11 mouse cellular contexts compared by ENCODE assay signal in genomic region chr11:98838512-98838911, GRCm38 (mm10). TPM values are rescaled to one million over a fixed set of nuclear protein-coding genes. Genes with fewer than 3 reads are reported as not detected.
A peak's percentile ranks its signal among the peaks of the same experiment; 100 is the strongest.
DNase-seq lines count a peak whose midpoint lies in the region; ATAC-seq lines count a peak whose summit lies in the region.
"Had no signal": no experiment of that assay in that cellular context is flagged by ENCODE, and none has a peak within 500 bp of the region (broad histone marks: within the 10 kb centered on the region; RNA-seq: fewer than 3 reads in every experiment).

No protein-coding gene starts in this region.

- no peaks in the 10 kb centered on the region for H3K9me3 ChIP-seq in forebrain, embryonic 16.5 days (ENCODE audit: control insufficient read depth, low read length)
- H3K9me3 ChIP-seq in heart, embryonic 10.5 days: no peaks in the 10 kb centered on the region
- H3K9me3 ChIP-seq: lung, embryonic 15.5 days had no signal

- DNase-seq in frontal cortex, adult 2 months (ENCODE audit: extremely low spot score in 1 of 2, low spot score in 1 of 2): peak; percentile 78 to 89
- no peak for DNase-seq in frontal cortex, postnatal 14 days (ENCODE audit: low spot score in 2 of 2)
- DNase-seq in left cerebral cortex, adult 18-20 months (ENCODE audit: low spot score in 2 of 2): peak; percentile 75
- peak; percentile 86 for DNase-seq in right cerebral cortex, adult 18-20 months
- no peak for DNase-seq in heart, embryonic 10.5 days (ENCODE audit: low spot score)
- no peak for DNase-seq in yolk sac, embryonic 10.5 days (ENCODE audit: low spot score)
- DNase-seq in spleen, adult 12 weeks (ENCODE audit: low spot score): no peak
- DNase-seq: thymus, postnatal 25 days had no signal

- peaks cover 20% of the 10 kb centered on the region for H3K4me1 ChIP-seq in forebrain, embryonic 16.5 days (replicated peaks; ENCODE audit: control insufficient read depth, insufficient read depth, low read length)
- peaks cover 32% of the 10 kb centered on the region for H3K4me1 ChIP-seq in heart, embryonic 10.5 days

- ATAC-seq in forebrain, embryonic 16.5 days: no peak

- H3K4me3 ChIP-seq in forebrain, embryonic 16.5 days (replicated peaks; ENCODE audit: low read length): no peak overlapping the region
- no peak overlapping the region for H3K4me3 ChIP-seq in heart, embryonic 10.5 days

- peak overlapping the region; percentile 97 for H3K4me2 ChIP-seq in forebrain, embryonic 16.5 days (ENCODE audit: low read length)

- no peak overlapping the region for H3K9ac ChIP-seq in forebrain, embryonic 16.5 days (replicated peaks; ENCODE audit: low read depth, low read length)
- H3K9ac ChIP-seq: lung, embryonic 15.5 days had no signal

- H3K27me3 ChIP-seq in forebrain, embryonic 16.5 days (replicated peaks; ENCODE audit: control insufficient read depth, insufficient read depth, low read length): no peaks in the 10 kb centered on the region
- peaks cover 31% of the 10 kb centered on the region for H3K27me3 ChIP-seq in heart, embryonic 10.5 days (ENCODE audit: insufficient read depth, poor library complexity, severe bottlenecking)

- H3K36me3 ChIP-seq in forebrain, embryonic 16.5 days (ENCODE audit: control insufficient read depth, insufficient read depth): 0 out of 2 replicates have a peak, but pooled peaks cover 1% of the 10 kb centered on the region
- H3K36me3 ChIP-seq in heart, embryonic 10.5 days: peaks cover 15% of the 10 kb centered on the region

- WGBS in forebrain, embryonic 16.5 days: 64% methylated on average over 9 of the region's 9 CpGs
- WGBS in heart, embryonic 10.5 days: 77% methylated on average over 9 of the region's 9 CpGs

- H3K27ac ChIP-seq in forebrain, embryonic 16.5 days (ENCODE audit: low read length): no peak overlapping the region
- no peak overlapping the region for H3K27ac ChIP-seq in heart, embryonic 10.5 days
- H3K27ac ChIP-seq: kidney, postnatal 0 days; lung, embryonic 15.5 days had no signal

RNA-seq across cellular contexts. Expression of gene Rapgefl1, which starts 1.9 kb away (rescaled TPM):
- polyA plus RNA-seq in frontal cortex, adult 2 months (2012; rRNA removed): 167 and 174 TPM in 2 replicates
- polyA plus RNA-seq in forebrain, embryonic 16.5 days (2015; fragmentation: Nextera tagmentation; extraction: Ambion mirVana): 4.5 and 7.3 TPM in 2 replicates
- 100 to 1,000 TPM; 133 to 139 TPM for total RNA-seq in left cerebral cortex, adult 18-20 months (2021)
- polyA plus RNA-seq in heart, embryonic 10.5 days (2016; fragmentation: Nextera tagmentation; extraction: Ambion mirVana): 0.78 and 0.87 TPM in 2 replicates

RNA-seq across cellular contexts. Expression of gene Wipf2, which starts 24.9 kb away (rescaled TPM):
- polyA plus RNA-seq in frontal cortex, adult 2 months (2012; rRNA removed): 26.3 and 26.7 TPM in 2 replicates
- 4.6 and 5.1 TPM in 2 replicates for polyA plus RNA-seq in forebrain, embryonic 16.5 days (2015; fragmentation: Nextera tagmentation; extraction: Ambion mirVana)
- total RNA-seq in left cerebral cortex, adult 18-20 months (2021): 10 to 100 TPM; 73.3 to 75.5 TPM
- polyA plus RNA-seq in heart, embryonic 10.5 days (2016; fragmentation: Nextera tagmentation; extraction: Ambion mirVana): 2.8 and 4.1 TPM in 2 replicates

RNA-seq across cellular contexts. Expression of gene Casc3, which starts 33.8 kb away (rescaled TPM):
- 47.8 TPM in 2 replicates for polyA plus RNA-seq in frontal cortex, adult 2 months (2012; rRNA removed)
- 52.5 and 54.6 TPM in 2 replicates for polyA plus RNA-seq in forebrain, embryonic 16.5 days (2015; fragmentation: Nextera tagmentation; extraction: Ambion mirVana)
- total RNA-seq in left cerebral cortex, adult 18-20 months (2021): 10 to 100 TPM; 53.0 to 57.3 TPM
- polyA plus RNA-seq in heart, embryonic 10.5 days (2016; fragmentation: Nextera tagmentation; extraction: Ambion mirVana): 29.5 and 37.2 TPM in 2 replicates

RNA-seq across cellular contexts. Expression of gene Msl1, which starts 43.2 kb away (rescaled TPM):
- 112 and 123 TPM in 2 replicates for polyA plus RNA-seq in frontal cortex, adult 2 months (2012; rRNA removed)
- 27.7 and 32.0 TPM in 2 replicates for polyA plus RNA-seq in forebrain, embryonic 16.5 days (2015; fragmentation: Nextera tagmentation; extraction: Ambion mirVana)
- total RNA-seq in left cerebral cortex, adult 18-20 months (2021): 100 to 1,000 TPM; 182 to 185 TPM
- polyA plus RNA-seq in heart, embryonic 10.5 days (2016; fragmentation: Nextera tagmentation; extraction: Ambion mirVana): 14.0 and 21.6 TPM in 2 replicates

Comparison
In these comparisons a context has a peak if more than half of its experiments do, and no peak if none do; other contexts are left out.
1. DNase-seq: peak in frontal cortex, adult 2 months (2 of 2), left cerebral cortex, adult 18-20 months (2 of 2) and right cerebral cortex, adult 18-20 months (single experiment); none in frontal cortex, postnatal 14 days (0 of 2), heart, embryonic 10.5 days (single experiment), yolk sac, embryonic 10.5 days (single experiment) and spleen, adult 12 weeks (single experiment).
2. RNA of gene Rapgefl1, which starts 1.9 kb away (polyA plus RNA-seq): 167 to 174 TPM in frontal cortex, adult 2 months; 4.5 to 7.3 TPM in forebrain, embryonic 16.5 days and 0.78 to 0.87 TPM in heart, embryonic 10.5 days; every median in the first group is over 10 times any median in the second.